Mouse (Mus musculus): Measurements from ENCODE around the gene Zfp827.

GRCm38 (mm10) chr8:79148799-79149198, 120.6 kb downstream of the Zfp827 start:
- TF ChIP-seq POLR2A (IDR thresholded peaks at IDR 0.05; ENCODE audit: low read depth, low read length): no peak
- no peak for TF ChIP-seq CTCF (conservative IDR thresholded peaks at IDR 0.05; ENCODE audit: insufficient read depth, insufficient read length, low read depth, low read length)
